Mouse (Mus musculus): ENCODE data around the gene Smim5. TPM values are rescaled to one million over a fixed set of nuclear protein-coding genes. Genes with fewer than 3 reads are reported as not detected.

The Smim5 gene
- polyA plus RNA-seq, 1 experiment, result 2.2 TPM

- Histone ChIP-seq H3K4me1 (ENCODE audit: control insufficient read depth, insufficient read depth, insufficient read length, low read length) (peaks cover 22% of the 10 kb centered on the region), H3K4me3 (ENCODE audit: low read depth, low read length) (peak overlapping the region; percentile 3; the same call in 1 of the 2 replicates), H3K27ac (ENCODE audit: insufficient read depth, low read depth, low read length) (peak overlapping the region; percentile 31; the same call in 1 of the 2 replicates), H3K36me3 (ENCODE audit: control insufficient read depth, insufficient read depth, low read length) (peaks cover 88% of the 10 kb centered on the region), H3K27me3 (ENCODE audit: control insufficient read depth, insufficient read depth, low read length) (no peaks in the 10 kb centered on the region)
- TF ChIP-seq CTCF (IDR thresholded peaks at IDR 0.05; ENCODE audit: extremely low read depth, insufficient read length, insufficient replicate concordance, low read depth, low read length) (no peak), POLR2A (IDR thresholded peaks at IDR 0.05; ENCODE audit: low read depth, low read length) (no peak)
- 54% methylated on average over 17 of the region's 17 CpGs for WGBS
Measured at GRCm38 (mm10) chr11:115883251-115883650, 16.5 kb upstream of the Smim5 start.

GRCm38 (mm10) chr11:115884361-115884760 lies 15.4 kb upstream of the Smim5 start:
- Histone ChIP-seq H3K4me3 (ENCODE audit: low read depth, low read length) (no peak overlapping the region), H3K27me3 (ENCODE audit: control insufficient read depth, insufficient read depth, low read length) (no peaks in the 10 kb centered on the region), H3K27ac (ENCODE audit: insufficient read depth, low read depth, low read length) (peak overlapping the region; percentile 34; the same call in 1 of the 2 replicates), H3K4me1 (ENCODE audit: control insufficient read depth, insufficient read depth, insufficient read length, low read length) (peaks cover 22% of the 10 kb centered on the region), H3K36me3 (ENCODE audit: control insufficient read depth, insufficient read depth, low read length) (peaks cover 88% of the 10 kb centered on the region)
- TF ChIP-seq CTCF (IDR thresholded peaks at IDR 0.05; ENCODE audit: extremely low read depth, insufficient read length, insufficient replicate concordance, low read depth, low read length) (no peak), POLR2A (IDR thresholded peaks at IDR 0.05; ENCODE audit: low read depth, low read length) (no peak)
- WGBS, result 49% methylated on average over 3 of the region's 3 CpGs

- Histone ChIP-seq H3K27ac (ENCODE audit: insufficient read depth, low read depth, low read length) (no peak overlapping the region), H3K4me1 (ENCODE audit: control insufficient read depth, insufficient read depth, insufficient read length, low read length) (peaks cover 22% of the 10 kb centered on the region), H3K36me3 (ENCODE audit: control insufficient read depth, insufficient read depth, low read length) (peaks cover 87% of the 10 kb centered on the region), H3K27me3 (ENCODE audit: control insufficient read depth, insufficient read depth, low read length) (no peaks in the 10 kb centered on the region), H3K4me3 (ENCODE audit: low read depth, low read length) (peak overlapping the region; percentile 44)
- TF ChIP-seq CTCF (IDR thresholded peaks at IDR 0.05; ENCODE audit: extremely low read depth, insufficient read length, insufficient replicate concordance, low read depth, low read length) (0 out of 2 replicates have a peak, but pooled peaks have one; percentile 3), POLR2A (IDR thresholded peaks at IDR 0.05; ENCODE audit: low read depth, low read length) (no peak)
- 50% methylated on average over 11 of the region's 11 CpGs for WGBS
Measured at GRCm38 (mm10) chr11:115885281-115885680, 14.5 kb upstream of the Smim5 start.

- WGBS, result 93% methylated on average over 11 of the region's 11 CpGs
- H3K36me3 ChIP-seq (ENCODE audit: control insufficient read depth, insufficient read depth, low read length), result peaks cover 91% of the 10 kb centered on the region
- TF ChIP-seq POLR2A (IDR thresholded peaks at IDR 0.05; ENCODE audit: low read depth, low read length) (no peak), CTCF (IDR thresholded peaks at IDR 0.05; ENCODE audit: extremely low read depth, insufficient read length, insufficient replicate concordance, low read depth, low read length) (no peak)
- no peak overlapping the region for H3K4me3 ChIP-seq (ENCODE audit: low read depth, low read length)
- no peak overlapping the region for H3K27ac ChIP-seq (ENCODE audit: insufficient read depth, low read depth, low read length)
- H3K27me3 ChIP-seq (ENCODE audit: control insufficient read depth, insufficient read depth, low read length), result no peaks in the 10 kb centered on the region
- peaks cover 20% of the 10 kb centered on the region for H3K4me1 ChIP-seq (ENCODE audit: control insufficient read depth, insufficient read depth, insufficient read length, low read length)
Measured at GRCm38 (mm10) chr11:115886446-115886845, 13.3 kb upstream of the Smim5 start.

- peaks cover 92% of the 10 kb centered on the region for H3K36me3 ChIP-seq (ENCODE audit: control insufficient read depth, insufficient read depth, low read length)
- no peaks in the 10 kb centered on the region for H3K27me3 ChIP-seq (ENCODE audit: control insufficient read depth, insufficient read depth, low read length)
- 83% methylated on average over 5 of the region's 5 CpGs for WGBS
- H3K27ac ChIP-seq (ENCODE audit: insufficient read depth, low read depth, low read length), result no peak overlapping the region
- peaks cover 20% of the 10 kb centered on the region for H3K4me1 ChIP-seq (ENCODE audit: control insufficient read depth, insufficient read depth, insufficient read length, low read length)
- TF ChIP-seq POLR2A (IDR thresholded peaks at IDR 0.05; ENCODE audit: low read depth, low read length) (no peak), CTCF (IDR thresholded peaks at IDR 0.05; ENCODE audit: extremely low read depth, insufficient read length, insufficient replicate concordance, low read depth, low read length) (no peak)
- no peak overlapping the region for H3K4me3 ChIP-seq (ENCODE audit: low read depth, low read length)
Measured at GRCm38 (mm10) chr11:115888020-115888419, 11.7 kb upstream of the Smim5 start.

GRCm38 (mm10) chr11:115889159-115889558 lies 10.6 kb upstream of the Smim5 start:
- Histone ChIP-seq H3K4me3 (ENCODE audit: low read depth, low read length) (no peak overlapping the region), H3K36me3 (ENCODE audit: control insufficient read depth, insufficient read depth, low read length) (peaks cover 92% of the 10 kb centered on the region), H3K27ac (ENCODE audit: insufficient read depth, low read depth, low read length) (no peak overlapping the region), H3K27me3 (ENCODE audit: control insufficient read depth, insufficient read depth, low read length) (no peaks in the 10 kb centered on the region), H3K4me1 (ENCODE audit: control insufficient read depth, insufficient read depth, insufficient read length, low read length) (peaks cover 18% of the 10 kb centered on the region)
- WGBS, result 88% methylated on average over 6 of the region's 6 CpGs
- TF ChIP-seq CTCF (IDR thresholded peaks at IDR 0.05; ENCODE audit: extremely low read depth, insufficient read length, insufficient replicate concordance, low read depth, low read length) (no peak), POLR2A (IDR thresholded peaks at IDR 0.05; ENCODE audit: low read depth, low read length) (no peak)

GRCm38 (mm10) chr11:115892213-115892612 lies 7.6 kb upstream of the Smim5 start:
- Histone ChIP-seq H3K27me3 (ENCODE audit: control insufficient read depth, insufficient read depth, low read length) (no peaks in the 10 kb centered on the region), H3K36me3 (ENCODE audit: control insufficient read depth, insufficient read depth, low read length) (peaks cover 92% of the 10 kb centered on the region)
- WGBS, result 79% methylated on average over 6 of the region's 6 CpGs

More at GRCm38 (mm10) chr11:115892213-115892612, 7.6 kb upstream of the Smim5 start:
- H3K27ac ChIP-seq (ENCODE audit: insufficient read depth, low read depth, low read length), result no peak overlapping the region
- no peaks in the 10 kb centered on the region; the same call in 1 of the 2 replicates for H3K4me1 ChIP-seq (ENCODE audit: control insufficient read depth, insufficient read depth, insufficient read length, low read length)
- H3K4me3 ChIP-seq (ENCODE audit: low read depth, low read length), result no peak overlapping the region
- TF ChIP-seq CTCF (IDR thresholded peaks at IDR 0.05; ENCODE audit: extremely low read depth, insufficient read length, insufficient replicate concordance, low read depth, low read length), result no peak
- TF ChIP-seq POLR2A (IDR thresholded peaks at IDR 0.05; ENCODE audit: low read depth, low read length), result no peak
